Mouse (Mus musculus) stomach, embryonic 16.5 days (tissue): Measurements from ENCODE around the gene Zfp57. TPM values are rescaled to one million over a fixed set of nuclear protein-coding genes. Genes with fewer than 3 reads are reported as not detected.

Experiments
- ATAC-seq: fragments of 200-750 bp; cut with Nextera tagmentation; 2 replicates; pipeline ENCODE4 v1.8.0; 2017; ENCODE audit warnings: moderate number of reproducible peaks, moderate TSS enrichment; ENCODE audit not compliant: insufficient read depth, low FRiP score
- H3K27ac ChIP-seq: fragments of 300-500 bp; sonication (generic); 2 replicates; pipeline ENCODE4 v1.5.1; 2014; ENCODE audit warnings: low read length
- H3K27me3 ChIP-seq: fragments of 300-500 bp; sonication (generic); 2 replicates; pipeline ENCODE4 v1.6.1; 2014; ENCODE audit warnings: low read length, control low read depth, mixed read lengths; ENCODE audit not compliant: control insufficient read depth, insufficient read depth
- H3K36me3 ChIP-seq: fragments of 300-500 bp; sonication (generic); 2 replicates; pipeline ENCODE4 v1.6.1; 2014; ENCODE audit warnings: low read length; ENCODE audit not compliant: control insufficient read depth, insufficient read depth
- H3K4me1 ChIP-seq: fragments of 300-500 bp; sonication (generic); 2 replicates; pipeline ENCODE4 v1.6.1; 2014; ENCODE audit warnings: low read length, control low read depth, mixed read lengths; ENCODE audit not compliant: control insufficient read depth, insufficient read depth
- H3K4me2 ChIP-seq: fragments of 300-500 bp; sonication (generic); 2 replicates; pipeline ENCODE4 v1.6.1; 2014; ENCODE audit warnings: low read depth, low read length, mixed read lengths
- H3K4me3 ChIP-seq: fragments of 300-500 bp; sonication (generic); replicated peaks from 2 replicates; pipeline ENCODE4 v1.5.1; 2014; ENCODE audit warnings: mild to moderate bottlenecking, low read length
- H3K9ac ChIP-seq: fragments of 300-500 bp; sonication (generic); 2 replicates; pipeline ENCODE4 v1.6.1; 2014; ENCODE audit warnings: low read length
- H3K9me3 ChIP-seq: fragments of 300-500 bp; sonication (generic); replicated peaks from 2 replicates; pipeline ENCODE4 v1.6.1; 2016; ENCODE audit warnings: low read length, control low read depth; ENCODE audit not compliant: control insufficient read depth
- WGBS: fragments of 180-500 bp; shearing (Covaris S2); extraction: QIAGEN DNeasy Blood & Tissue Kit; methylation state at CpG from one replicate; pipeline ENCODE4 v1.1.7; 2014; 5-methylcytosine and 5-hydroxymethylcytosine counted together
- polyA plus RNA-seq: library from polyadenylated mRNA; unstranded; fragments of >200 nt; fragmentation: Nextera tagmentation; extraction: Ambion mirVana; gene quantifications from 2 replicates; pipeline ENCODE4 v1.2.1, GENCODE M21; 2015

Zfp57 gene
- polyA plus RNA-seq, 1 experiment from 2014 or later, result 50.3 TPM

GRCm38 (mm10) chr17:37047332-37047976 is 46.5 kb downstream of the Zfp57 start:
- WGBS, result 25% methylated on average over 19 of the region's 19 CpGs
- Histone ChIP-seq H3K27ac (no peak overlapping the region), H3K4me3 (peak overlapping the region; percentile 86), H3K4me2 (peak overlapping the region; percentile 75), H3K4me1 (peaks cover 36% of the 10 kb centered on the region), H3K36me3 (no peaks in the 10 kb centered on the region), H3K27me3 (no peaks in the 10 kb centered on the region), H3K9me3 (no peaks in the 10 kb centered on the region), H3K9ac (peak overlapping the region; percentile 96; the same call in 1 of the 2 replicates)
- ATAC-seq, result no peak

DNA sequence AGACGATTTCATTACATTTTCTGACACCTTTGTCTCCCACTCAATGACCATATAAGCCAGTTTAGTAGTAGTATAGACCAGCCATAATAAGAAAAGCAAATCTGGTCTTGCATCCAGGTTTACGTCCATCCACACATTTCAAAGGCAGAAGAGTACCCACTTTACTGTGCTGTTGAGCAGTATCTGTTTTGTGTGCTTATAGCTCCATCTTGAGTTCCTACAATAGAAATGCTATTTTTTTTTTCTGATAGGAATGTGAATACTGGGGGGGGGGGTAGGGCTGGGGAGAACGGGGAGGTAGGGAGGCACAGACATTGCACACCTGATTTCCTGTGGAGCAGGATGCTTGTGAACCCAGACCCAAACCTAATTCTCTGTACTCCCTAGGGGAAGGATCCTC is 47.0 kb downstream of the Zfp57 start:
- peaks cover 36% of the 10 kb centered on the region for H3K4me1 ChIP-seq
- no peak overlapping the region for H3K9ac ChIP-seq
- no peak overlapping the region for H3K27ac ChIP-seq
- no peak for ATAC-seq
- no peaks in the 10 kb centered on the region for H3K9me3 ChIP-seq
- H3K4me2 ChIP-seq, result no peak overlapping the region
- H3K4me3 ChIP-seq, result no peak overlapping the region
- 33% methylated on average over 3 of the region's 3 CpGs for WGBS
- no peaks in the 10 kb centered on the region for H3K36me3 ChIP-seq
- no peaks in the 10 kb centered on the region for H3K27me3 ChIP-seq

DNA sequence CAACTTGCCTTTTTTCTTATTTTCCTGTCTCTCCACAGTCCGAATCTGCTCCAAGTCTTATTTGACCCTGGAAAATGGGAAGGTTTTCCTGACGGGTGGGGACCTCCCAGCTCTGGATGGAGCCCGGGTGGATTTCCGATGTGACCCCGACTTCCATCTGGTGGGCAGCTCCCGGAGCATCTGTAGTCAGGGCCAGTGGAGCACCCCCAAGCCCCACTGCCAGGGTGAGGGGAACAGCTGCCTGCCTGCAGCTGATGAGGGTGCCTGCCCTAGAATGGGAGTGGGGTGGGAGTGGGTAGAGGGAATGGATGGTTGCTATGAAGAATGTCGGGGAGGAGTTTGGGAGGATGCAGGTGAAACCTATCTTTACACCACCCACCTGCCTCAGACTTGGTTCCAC is 47.4 kb downstream of the Zfp57 start:
- Histone ChIP-seq H3K36me3 (no peaks in the 10 kb centered on the region), H3K9ac (no peak overlapping the region; the same call in 1 of the 2 replicates), H3K27ac (no peak overlapping the region), H3K4me2 (no peak overlapping the region), H3K4me1 (peaks cover 36% of the 10 kb centered on the region), H3K27me3 (no peaks in the 10 kb centered on the region), H3K4me3 (no peak overlapping the region), H3K9me3 (no peaks in the 10 kb centered on the region)
- ATAC-seq, result no peak
- 69% methylated on average over 7 of the region's 7 CpGs for WGBS

- Histone ChIP-seq H3K27me3 (no peaks in the 10 kb centered on the region), H3K9me3 (no peaks in the 10 kb centered on the region), H3K4me2 (peak overlapping the region; percentile 87), H3K9ac (peak overlapping the region; percentile 76), H3K4me3 (peak overlapping the region; percentile 62), H3K4me1 (peaks cover 36% of the 10 kb centered on the region), H3K27ac (peak overlapping the region; percentile 27; the same call in 1 of the 2 replicates), H3K36me3 (no peaks in the 10 kb centered on the region)
- no peak for ATAC-seq
- WGBS, result 8% methylated on average over 39 of the region's 39 CpGs
Observed at GRCm38 (mm10) chr17:37049570-37050310, 48.8 kb downstream of the Zfp57 start.

- Histone ChIP-seq H3K27me3 (no peaks in the 10 kb centered on the region), H3K9me3 (no peaks in the 10 kb centered on the region), H3K9ac (peak overlapping the region; percentile 76), H3K4me1 (peaks cover 36% of the 10 kb centered on the region), H3K36me3 (no peaks in the 10 kb centered on the region), H3K27ac (peak overlapping the region; percentile 27; the same call in 1 of the 2 replicates), H3K4me2 (peak overlapping the region; percentile 87), H3K4me3 (peak overlapping the region; percentile 62)
- ATAC-seq, result peak; percentile 47
- under 1% methylated on average over 22 of the region's 22 CpGs for WGBS
Observed at GRCm38 (mm10) chr17:37050399-37050798, 49.4 kb downstream of the Zfp57 start.

- WGBS, result 8% methylated on average over 27 of the region's 27 CpGs
- ATAC-seq, result peak; percentile 4; the same call in 1 of the 2 replicates
- peak overlapping the region; percentile 87 for H3K4me2 ChIP-seq
Observed at GRCm38 (mm10) chr17:37050876-37051275, 49.9 kb downstream of the Zfp57 start.

DNA sequence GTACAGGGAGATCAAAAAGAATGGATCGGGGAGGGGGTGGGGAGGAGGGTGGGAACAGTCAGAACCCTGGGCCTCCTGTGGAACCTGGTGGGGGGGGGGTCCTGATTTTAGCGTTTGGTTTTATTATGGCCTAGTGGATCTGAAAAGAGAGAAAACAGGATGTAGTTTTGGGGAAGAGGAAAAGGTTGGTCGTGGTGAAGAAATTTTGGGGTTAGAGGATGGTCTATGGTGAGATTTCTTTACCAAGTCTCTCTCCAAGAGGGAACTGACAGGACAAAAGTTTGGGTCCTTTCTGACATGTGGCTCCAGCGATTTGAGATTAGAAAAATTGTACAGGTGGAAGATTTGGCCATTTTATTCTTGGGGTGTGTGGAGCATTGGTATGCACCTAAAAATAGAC is 50.8 kb downstream of the Zfp57 start:
- H3K9me3 ChIP-seq, result no peaks in the 10 kb centered on the region
- H3K36me3 ChIP-seq, result no peaks in the 10 kb centered on the region
- H3K4me3 ChIP-seq, result no peak overlapping the region
- H3K4me1 ChIP-seq, result peaks cover 35% of the 10 kb centered on the region
- 57% methylated on average over 4 of the region's 4 CpGs for WGBS
- no peak for ATAC-seq
- H3K27ac ChIP-seq, result no peak overlapping the region
- no peaks in the 10 kb centered on the region for H3K27me3 ChIP-seq
- H3K4me2 ChIP-seq, result 0 out of 2 replicates have a peak overlapping the region, but pooled peaks have one; percentile 87
- H3K9ac ChIP-seq, result no peak overlapping the region

More at GRCm38 (mm10) chr17:37050876-37051275, 49.9 kb downstream of the Zfp57 start:
- Histone ChIP-seq H3K4me1 (peaks cover 36% of the 10 kb centered on the region), H3K36me3 (no peaks in the 10 kb centered on the region), H3K9me3 (no peaks in the 10 kb centered on the region), H3K9ac (peak overlapping the region; percentile 76), H3K27me3 (no peaks in the 10 kb centered on the region), H3K4me3 (peak overlapping the region; percentile 62), H3K27ac (no peak overlapping the region)

DNA sequence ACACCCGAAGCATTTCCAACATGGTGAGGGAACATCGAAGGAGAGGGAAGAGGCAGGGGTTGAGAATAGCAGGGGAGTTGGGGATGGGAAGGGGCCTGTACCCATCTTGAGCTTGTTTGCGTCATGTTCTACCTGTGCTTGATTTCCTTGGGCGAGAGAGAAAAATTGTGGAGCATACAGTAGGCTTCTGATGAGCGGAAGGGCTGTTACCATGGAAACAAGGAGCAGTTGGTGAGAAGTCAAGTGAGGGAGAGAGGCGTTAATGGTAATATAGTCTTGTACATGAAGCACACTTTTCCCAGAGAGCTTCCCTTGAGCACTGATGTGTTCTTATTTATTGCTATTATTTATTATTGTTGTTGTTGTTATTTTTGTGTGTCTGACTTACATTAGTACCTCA is 56.0 kb downstream of the Zfp57 start:
- Histone ChIP-seq H3K4me3 (no peak overlapping the region), H3K27ac (no peak overlapping the region), H3K4me1 (no peaks in the 10 kb centered on the region), H3K9me3 (no peaks in the 10 kb centered on the region), H3K4me2 (no peak overlapping the region), H3K36me3 (no peaks in the 10 kb centered on the region), H3K9ac (no peak overlapping the region), H3K27me3 (no peaks in the 10 kb centered on the region)
- no peak for ATAC-seq
- 86% methylated on average over 6 of the region's 6 CpGs for WGBS
